Mouse (Mus musculus) liver, embryonic 14.5 days (tissue): Measurements from ENCODE around the gene Slc9a5.

Source experiments
- CTCF ChIP-seq: IDR thresholded peaks from 2 replicates; pipeline ENCODE4 v1.5.1; 2016; ENCODE audit warnings: antibody characterized with exemption, low read depth, control low read depth
- EP300 ChIP-seq: IDR thresholded peaks from 2 replicates; pipeline ENCODE4 v1.6.1; 2016; ENCODE audit warnings: antibody characterized with exemption, low read depth

- TF ChIP-seq CTCF, result peak; percentile 68
- no peak for TF ChIP-seq EP300
These were observed 49.1 kb downstream of the Slc9a5 start for GRCm38 (mm10) chr8:105397747-105398146.
